Mouse (Mus musculus): Measurements from ENCODE around the gene Jaml.
"Not testable (repeated sequence)": the region's sequence is repeated elsewhere in the genome, so short reads cannot be mapped to it uniquely, and the experiment has no call there.

Jaml gene

GRCm38 (mm10) chr9:45079011-45079410 lies at the start of gene Jaml:
Gene Jaml (plus strand): TSS chr9:45079183.
- no peak for DNase-seq (ENCODE audit: low spot score)

- DNase-seq (ENCODE audit: low spot score), result no peak
Observed at GRCm38 (mm10) chr9:45030341-45030740, 48.6 kb upstream of the Jaml start.

- no peak for DNase-seq (ENCODE audit: low spot score)
Observed at GRCm38 (mm10) chr9:45032261-45032660, 46.7 kb upstream of the Jaml start.

- DNase-seq (ENCODE audit: low spot score), result no peak
Observed at GRCm38 (mm10) chr9:45034526-45034925, 44.5 kb upstream of the Jaml start.

GRCm38 (mm10) chr9:45037803-45038202 lies 41.2 kb upstream of the Jaml start:
- not testable (repeated sequence) for DNase-seq (ENCODE audit: low spot score)

- no peak for DNase-seq (ENCODE audit: low spot score)
Observed at GRCm38 (mm10) chr9:45039499-45039898, 39.5 kb upstream of the Jaml start, which contains the start of gene Mpzl2. Gene Mpzl2 (plus strand): TSS chr9:45039799.

- DNase-seq (ENCODE audit: low spot score), result no peak
Observed at GRCm38 (mm10) chr9:45040066-45040845, 38.7 kb upstream of the Jaml start.

- DNase-seq (ENCODE audit: low spot score), result no peak
Observed at GRCm38 (mm10) chr9:45041131-45041838, 37.7 kb upstream of the Jaml start.

- no peak for DNase-seq (ENCODE audit: low spot score)
Observed at GRCm38 (mm10) chr9:45042056-45042720, 36.8 kb upstream of the Jaml start.

- DNase-seq (ENCODE audit: low spot score), result no peak
Observed at GRCm38 (mm10) chr9:45042947-45043346, 36.0 kb upstream of the Jaml start.

GRCm38 (mm10) chr9:45046973-45047372 lies 32.0 kb upstream of the Jaml start:
- no peak for DNase-seq (ENCODE audit: low spot score)

GRCm38 (mm10) chr9:45048511-45048910 lies 30.5 kb upstream of the Jaml start:
- DNase-seq (ENCODE audit: low spot score), result peak; percentile 15

GRCm38 (mm10) chr9:45049731-45050130 lies 29.3 kb upstream of the Jaml start:
- DNase-seq (ENCODE audit: low spot score), result no peak

- DNase-seq (ENCODE audit: low spot score), result no peak
Observed at GRCm38 (mm10) chr9:45050301-45050700, 28.7 kb upstream of the Jaml start.

GRCm38 (mm10) chr9:45055082-45055713 lies 23.8 kb upstream of the Jaml start, which contains the start of gene Mpzl3:
Gene Mpzl3 (plus strand): TSS chr9:45055186.
- DNase-seq (ENCODE audit: low spot score), result peak; percentile 29

- DNase-seq (ENCODE audit: low spot score), result no peak
Observed at GRCm38 (mm10) chr9:45058304-45058940, 20.6 kb upstream of the Jaml start.

GRCm38 (mm10) chr9:45060151-45060550 lies 18.8 kb upstream of the Jaml start:
- no peak for DNase-seq (ENCODE audit: low spot score)

GRCm38 (mm10) chr9:45062677-45063076 lies 16.3 kb upstream of the Jaml start:
- DNase-seq (ENCODE audit: low spot score), result no peak

GRCm38 (mm10) chr9:45064421-45064820 lies 14.6 kb upstream of the Jaml start:
- DNase-seq (ENCODE audit: low spot score), result no peak

- DNase-seq (ENCODE audit: low spot score), result no peak
Observed at GRCm38 (mm10) chr9:45066735-45067134, 12.2 kb upstream of the Jaml start.

- DNase-seq (ENCODE audit: low spot score), result no peak
Observed at GRCm38 (mm10) chr9:45071800-45072199, 7.2 kb upstream of the Jaml start.

- no peak for DNase-seq (ENCODE audit: low spot score)
Observed at GRCm38 (mm10) chr9:45077859-45078258, 1.1 kb upstream of the Jaml start.
